In the genomic region with DNA sequence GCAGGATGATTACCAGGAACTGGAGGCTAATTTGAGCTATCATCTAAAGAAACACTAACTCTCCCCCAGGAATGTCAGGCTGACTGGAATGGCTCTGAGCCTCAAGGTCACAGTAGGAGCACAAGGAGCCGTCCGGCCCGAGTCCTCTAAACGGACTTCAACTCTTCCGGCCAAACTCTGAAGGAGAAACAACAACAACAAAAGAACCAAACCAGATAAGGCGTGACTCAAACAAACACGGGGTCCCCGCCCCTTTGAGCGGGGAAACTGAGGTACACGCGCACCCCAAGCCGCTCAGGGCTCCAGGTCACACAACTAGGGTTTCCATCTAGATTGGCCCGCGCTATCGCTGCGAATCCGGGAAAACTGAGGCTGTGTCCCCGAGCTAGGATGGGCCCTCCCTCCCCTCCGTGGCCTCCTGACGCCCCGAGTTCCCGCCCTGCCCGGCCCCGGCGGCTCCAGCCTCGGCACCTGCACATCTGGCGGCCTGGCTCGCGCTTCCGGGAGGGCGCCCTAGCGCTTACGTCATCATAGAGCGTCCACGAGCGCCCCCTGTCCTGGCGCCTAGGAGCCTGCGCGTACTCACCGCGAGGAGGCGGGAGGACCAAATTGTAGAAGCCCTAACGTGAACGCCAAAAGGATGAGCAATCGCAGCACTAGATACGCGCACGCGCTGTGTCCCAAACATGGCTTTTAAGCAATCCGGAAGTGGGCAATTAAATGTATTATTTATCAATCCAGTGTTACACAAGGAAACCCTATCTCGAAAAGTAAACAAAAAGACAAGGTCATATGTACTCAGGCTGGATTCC, we compare ENCODE assay signal across 8 mouse cellular contexts. TPM values are rescaled to one million over a fixed set of nuclear protein-coding genes. Genes with fewer than 3 reads are reported as not detected.
DNase-seq lines count a peak whose midpoint lies in the region; ATAC-seq and TF ChIP-seq lines count a peak whose summit lies in the region.

No protein-coding gene starts in this region.

- TF ChIP-seq CTCF in cortical plate, adult 2 months (IDR thresholded peaks at IDR 0.05; ENCODE audit: extremely low read depth, insufficient read depth, low read length), result 0 out of 2 replicates have a peak, but pooled peaks have one; percentile 27

- intact Hi-C loops in left cerebral cortex, postnatal 10 days (cut with DNase I), result no loop called here

- peak; percentile 55; the same call in 1 of the 2 replicates for TF ChIP-seq POLR2A in cortical plate, adult 2 months (IDR thresholded peaks at IDR 0.05; ENCODE audit: extremely low read depth, insufficient read depth, low read length)

- peak overlapping the region; percentile 36 for H3K27ac ChIP-seq in cortical plate, adult 2 months (ENCODE audit: insufficient read depth, low read length)

- peak; percentile 92 for DNase-seq in gastrocnemius, postnatal 10 days
- DNase-seq in left cerebral cortex, postnatal 10 days (ENCODE audit: extremely low spot score in 1 of 2, low spot score in 2 of 2), result peak; percentile 95 to 97
- DNase-seq in right cerebral cortex, postnatal 25 days, result peak; percentile 97
- peak; percentile 94 to 95 for DNase-seq in urinary bladder, postnatal 4 days (ENCODE audit: low spot score in 2 of 2)

- H3K4me1 ChIP-seq in cortical plate, adult 2 months (ENCODE audit: control insufficient read depth, insufficient read depth, low read length), result peaks cover 3% of the 10 kb centered on the region; the same call in 1 of the 2 replicates

- peak overlapping the region; percentile 70 for H3K4me3 ChIP-seq in cortical plate, adult 2 months (ENCODE audit: insufficient read depth, low read length)

- peak; percentile 86 for ATAC-seq in activated CD4-positive, CD25-positive, alpha-beta regulatory T cell, adult 4 months
- peak; percentile 88 for ATAC-seq in inflammation-experienced regulatory T-cells, adult 6 months
- ATAC-seq in megakaryocyte-erythroid progenitor cell, adult 5-6 weeks (replicated peaks; ENCODE audit: low FRiP score, low TSS enrichment, poor library complexity, severe bottlenecking), result peak; percentile 85

RNA-seq across cellular contexts. Expression of gene Fkbp8, which starts 4.7 kb away (rescaled TPM):
- polyA plus RNA-seq in activated CD4-positive, CD25-positive, alpha-beta regulatory T cell, adult 4 months (2017; shearing (Covaris generic)), result 100 to 1,000 TPM; 131 to 163 TPM
- 592 and 612 TPM in 2 replicates for polyA plus RNA-seq in cortical plate, adult 2 months (2012; rRNA removed)
- total RNA-seq in gastrocnemius, postnatal 10 days (2021), result 100 to 1,000 TPM; 135 to 145 TPM
- polyA plus RNA-seq in inflammation-experienced regulatory T-cells, adult 6 months (2017; shearing (Covaris generic)), result 100 to 1,000 TPM; 133 to 156 (median 138) TPM
- 100 to 1,000 TPM; 361 to 375 TPM for total RNA-seq in left cerebral cortex, postnatal 10 days (2021)
- 140 and 265 TPM in 2 replicates for total RNA-seq in megakaryocyte-erythroid progenitor cell, adult 5-6 weeks (2014; fragmentation: Nextera tagmentation)
- total RNA-seq in megakaryocyte-erythroid progenitor cell, adult 5-6 weeks (2017), result 172 and 176 TPM in 2 replicates

RNA-seq across cellular contexts. Expression of gene Kxd1, which starts 5.0 kb away (rescaled TPM):
- polyA plus RNA-seq in activated CD4-positive, CD25-positive, alpha-beta regulatory T cell, adult 4 months (2017; shearing (Covaris generic)), result 100 to 1,000 TPM; 176 to 180 TPM
- polyA plus RNA-seq in cortical plate, adult 2 months (2012; rRNA removed), result 61.0 and 64.4 TPM in 2 replicates
- total RNA-seq in gastrocnemius, postnatal 10 days (2021), result 10 to 100 TPM; 57.8 to 61.0 TPM
- polyA plus RNA-seq in inflammation-experienced regulatory T-cells, adult 6 months (2017; shearing (Covaris generic)), result 100 to 1,000 TPM; 138 to 187 (median 180) TPM
- total RNA-seq in left cerebral cortex, postnatal 10 days (2021), result 10 to 100 TPM; 37.5 to 41.2 TPM
- total RNA-seq in megakaryocyte-erythroid progenitor cell, adult 5-6 weeks (2014; fragmentation: Nextera tagmentation), result 78.1 and 81.8 TPM in 2 replicates
- 65.5 and 93.7 TPM in 2 replicates for total RNA-seq in megakaryocyte-erythroid progenitor cell, adult 5-6 weeks (2017)

RNA-seq across cellular contexts. Expression of gene Uba52, which starts 12.2 kb away (rescaled TPM):
- 1,000 to 10,000 TPM; 3,631 to 4,013 TPM for polyA plus RNA-seq in activated CD4-positive, CD25-positive, alpha-beta regulatory T cell, adult 4 months (2017; shearing (Covaris generic))
- 851 and 918 TPM in 2 replicates for polyA plus RNA-seq in cortical plate, adult 2 months (2012; rRNA removed)
- total RNA-seq in gastrocnemius, postnatal 10 days (2021), result 1,000 to 10,000 TPM; 1,232 to 1,261 TPM
- polyA plus RNA-seq in inflammation-experienced regulatory T-cells, adult 6 months (2017; shearing (Covaris generic)), result 1,000 to 10,000 TPM; 2,608 to 4,221 (median 3,776) TPM
- 1,000 to 10,000 TPM in 1 of 2 experiments, 100 to 1,000 TPM in 1; 991 to 1,007 TPM for total RNA-seq in left cerebral cortex, postnatal 10 days (2021)
- total RNA-seq in megakaryocyte-erythroid progenitor cell, adult 5-6 weeks (2014; fragmentation: Nextera tagmentation), result 2,751 and 3,393 TPM in 2 replicates
- total RNA-seq in megakaryocyte-erythroid progenitor cell, adult 5-6 weeks (2017), result 4,463 and 5,230 TPM in 2 replicates

RNA-seq across cellular contexts. Expression of gene Rex1bd, which starts 16.2 kb away (rescaled TPM):
- 10 to 100 TPM; 89.0 to 95.4 TPM for polyA plus RNA-seq in activated CD4-positive, CD25-positive, alpha-beta regulatory T cell, adult 4 months (2017; shearing (Covaris generic))
- 201 and 206 TPM in 2 replicates for polyA plus RNA-seq in cortical plate, adult 2 months (2012; rRNA removed)
- total RNA-seq in gastrocnemius, postnatal 10 days (2021), result 100 to 1,000 TPM; 120 to 129 TPM
- 10 to 100 TPM; 67.7 to 85.1 (median 84.4) TPM for polyA plus RNA-seq in inflammation-experienced regulatory T-cells, adult 6 months (2017; shearing (Covaris generic))
- total RNA-seq in left cerebral cortex, postnatal 10 days (2021), result 100 to 1,000 TPM in 1 of 2 experiments, 10 to 100 TPM in 1; 95.1 to 106 TPM
- 53.5 and 57.0 TPM in 2 replicates for total RNA-seq in megakaryocyte-erythroid progenitor cell, adult 5-6 weeks (2014; fragmentation: Nextera tagmentation)
- 25.8 and 48.7 TPM in 2 replicates for total RNA-seq in megakaryocyte-erythroid progenitor cell, adult 5-6 weeks (2017)

RNA-seq across cellular contexts. Expression of gene Ell, which starts 16.5 kb away (rescaled TPM):
- polyA plus RNA-seq in activated CD4-positive, CD25-positive, alpha-beta regulatory T cell, adult 4 months (2017; shearing (Covaris generic)), result 10 to 100 TPM; 27.8 to 35.2 TPM
- 23.8 and 23.9 TPM in 2 replicates for polyA plus RNA-seq in cortical plate, adult 2 months (2012; rRNA removed)
- total RNA-seq in gastrocnemius, postnatal 10 days (2021), result 10 to 100 TPM; 12.7 to 19.8 TPM
- polyA plus RNA-seq in inflammation-experienced regulatory T-cells, adult 6 months (2017; shearing (Covaris generic)), result 10 to 100 TPM; 30.5 to 37.0 (median 35.6) TPM
- total RNA-seq in left cerebral cortex, postnatal 10 days (2021), result 10 to 100 TPM; 15.1 to 18.5 TPM
- 14.7 and 22.0 TPM in 2 replicates for total RNA-seq in megakaryocyte-erythroid progenitor cell, adult 5-6 weeks (2014; fragmentation: Nextera tagmentation)
- total RNA-seq in megakaryocyte-erythroid progenitor cell, adult 5-6 weeks (2017), result 7.9 and 10.7 TPM in 2 replicates

Comparison
In these comparisons a context has a peak if more than half of its experiments do, and no peak if none do; other contexts are left out.
1. Peak in every context shown above with its lines: DNase-seq, ATAC-seq, H3K4me3 ChIP-seq and H3K27ac ChIP-seq.